Mouse (Mus musculus): ENCODE measurements around the gene Smarca1.

- TF ChIP-seq CTCF (IDR thresholded peaks at IDR 0.05; ENCODE audit: borderline replicate concordance, insufficient read depth, low read length): no peak
- no peak for TF ChIP-seq POLR2A (IDR thresholded peaks at IDR 0.05; ENCODE audit: low read depth, low read length)
Observed at GRCm38 (mm10) chrX:47936885-47937284, 44.1 kb upstream of the Smarca1 start.

All from embryonic fibroblast, embryonic 13.5 days (primary cell).